Mouse (Mus musculus) cerebellum, adult 18-20 months (tissue): ENCODE results near the gene Gm38392.

ENCODE experiments used
- DNase-seq, 2 experiments: peaks; one replicate each; pipeline ENCODE4 v3.0.0; 2021

Gene Gm38392

GRCm38 (mm10) chr3:88197741-88198504 is 89.1 kb downstream of the Gm38392 start:
- DNase-seq: peak in 1 of 2 experiments; percentile 3
